Mouse (Mus musculus) left cerebral cortex, postnatal 4 days (tissue): ENCODE measurements at regions not wholly inside any gene's neighbourhood (a gene's known extent, or its start where the extent isn't known, plus 50 kb on each side); places are given as distances from the start of the nearest gene placed in this dataset.
"Not testable (repeated sequence)": the region's sequence is repeated elsewhere in the genome, so short reads cannot be mapped to it uniquely, and the experiment has no call there.

Experiments
- DNase-seq: peaks from one replicate; pipeline ENCODE4 v3.0.0-alpha.2; 2022
- intact Hi-C: fragments of 180-260 bp; cut with DNase I; formaldehyde crosslinking; loops from one replicate; pipeline ENCODE4 v1.15.1; 2025

- intact Hi-C loops: no loop called here
- no peak for DNase-seq
Observed at GRCm38 (mm10) chr10:111589186-111589585, 83.1 kb downstream of the Phlda1 start.

GRCm38 (mm10) chr10:111592416-111593149 lies 86.5 kb downstream of the Phlda1 start:
- DNase-seq: no peak
- intact Hi-C loops: no loop called here

GRCm38 (mm10) chr10:111593280-111593679 lies 87.2 kb downstream of the Phlda1 start:
- no peak for DNase-seq
- intact Hi-C loops: no loop called here

- no peak for DNase-seq
- intact Hi-C loops: no loop called here
Observed at GRCm38 (mm10) chr10:111594171-111594570, 88.1 kb downstream of the Phlda1 start.

GRCm38 (mm10) chr10:111594651-111595050 lies 88.6 kb downstream of the Phlda1 start:
- intact Hi-C loops: no loop called here
- no peak for DNase-seq

- intact Hi-C loops: no loop called here
- no peak for DNase-seq
Observed at GRCm38 (mm10) chr10:111595513-111595995, 89.5 kb downstream of the Phlda1 start.

- intact Hi-C loops: no loop called here
- DNase-seq: no peak
Observed at GRCm38 (mm10) chr10:111598650-111599049, 92.6 kb downstream of the Phlda1 start.

GRCm38 (mm10) chr10:111599297-111600250 lies 93.5 kb downstream of the Phlda1 start:
- intact Hi-C loops: no loop called here
- DNase-seq: peak; percentile 12

- DNase-seq: no peak
- intact Hi-C loops: no loop called here
Observed at GRCm38 (mm10) chr10:111600251-111600620, 94.2 kb downstream of the Phlda1 start.

GRCm38 (mm10) chr10:111600677-111601099 lies 94.6 kb downstream of the Phlda1 start:
- peak; percentile 82 for DNase-seq
- intact Hi-C loops: no loop called here

GRCm38 (mm10) chr10:111603166-111603565 lies 97.1 kb downstream of the Phlda1 start:
- intact Hi-C loops: no loop called here
- no peak for DNase-seq

- intact Hi-C loops, DNase-seq: not testable (repeated sequence)
Observed at GRCm38 (mm10) chr10:111607381-111607780, 101.3 kb downstream of the Phlda1 start.

- intact Hi-C loops: no loop called here
- DNase-seq: no peak
Observed at GRCm38 (mm10) chr10:111608385-111609093, 102.5 kb downstream of the Phlda1 start.

GRCm38 (mm10) chr10:111609889-111610288 lies 103.8 kb downstream of the Phlda1 start:
- DNase-seq: no peak
- intact Hi-C loops: no loop called here

GRCm38 (mm10) chr10:111619627-111620270 lies 113.7 kb downstream of the Phlda1 start:
- no peak for DNase-seq
- intact Hi-C loops: no loop called here

- intact Hi-C loops: no loop called here
Observed at GRCm38 (mm10) chr10:111620927-111621676, 115.0 kb downstream of the Phlda1 start.

GRCm38 (mm10) chr10:111622789-111623188 lies 116.7 kb downstream of the Phlda1 start:
- no peak for DNase-seq
- intact Hi-C loops: no loop called here

More at GRCm38 (mm10) chr10:111620927-111621676, 115.0 kb downstream of the Phlda1 start:
- no peak for DNase-seq

- intact Hi-C loops: no loop called here
- no peak for DNase-seq
Observed at GRCm38 (mm10) chr10:111624021-111624420, 117.9 kb downstream of the Phlda1 start.

- intact Hi-C loops: no loop called here
- DNase-seq: no peak
Observed at GRCm38 (mm10) chr10:111624624-111625023, 118.5 kb downstream of the Phlda1 start.

- intact Hi-C loops: no loop called here
- no peak for DNase-seq
Observed at GRCm38 (mm10) chr10:111625573-111625972, 119.5 kb downstream of the Phlda1 start.
